Mouse (Mus musculus) lung, embryonic 14.5 days (tissue): ENCODE data around the gene Casz1. TPM values are rescaled to one million over a fixed set of nuclear protein-coding genes. Genes with fewer than 3 reads are reported as not detected.

Source experiments
- ATAC-seq: fragments of 200-750 bp; cut with Nextera tagmentation; 2 replicates; pipeline ENCODE4 v1.8.0; 2017; ENCODE audit warnings: mild to moderate bottlenecking, moderate TSS enrichment, moderate library complexity; ENCODE audit not compliant: insufficient read depth
- DNase-seq: peaks from one replicate; pipeline ENCODE4 v3.0.0-alpha.2; 2015
- H3K27ac ChIP-seq: fragments of 300-500 bp; sonication (generic); 2 replicates; pipeline ENCODE4 v1.5.1; 2014; ENCODE audit warnings: low read depth, mild to moderate bottlenecking, moderate library complexity
- H3K27me3 ChIP-seq: fragments of 300-500 bp; sonication (generic); 2 replicates; pipeline ENCODE4 v1.6.1; 2014; ENCODE audit warnings: low read length, control low read depth; ENCODE audit not compliant: insufficient read depth
- H3K36me3 ChIP-seq: fragments of 300-500 bp; sonication (generic); 2 replicates; pipeline ENCODE4 v1.6.1; 2014; ENCODE audit warnings: control low read depth; ENCODE audit not compliant: insufficient read depth
- H3K4me1 ChIP-seq: fragments of 300-500 bp; sonication (generic); 2 replicates; pipeline ENCODE4 v1.6.1; 2014; ENCODE audit warnings: antibody characterized with exemption, control low read depth; ENCODE audit not compliant: insufficient read depth
- H3K4me2 ChIP-seq: fragments of 300-500 bp; sonication (generic); 2 replicates; pipeline ENCODE4 v1.6.1; 2014; ENCODE audit warnings: mild to moderate bottlenecking
- H3K4me3 ChIP-seq: fragments of 300-500 bp; sonication (generic); 2 replicates; pipeline ENCODE4 v1.5.1; 2014; ENCODE audit warnings: low read depth, low read length
- H3K9ac ChIP-seq: fragments of 300-500 bp; sonication (generic); 2 replicates; pipeline ENCODE4 v1.6.1; 2014
- H3K9me3 ChIP-seq: fragments of 300-500 bp; sonication (generic); 2 replicates; pipeline ENCODE4 v1.6.1; 2016; ENCODE audit warnings: low read depth, low read length, control low read depth
- CTCF ChIP-seq: IDR thresholded peaks from 2 replicates; pipeline ENCODE4 v1.5.1; 2016; ENCODE audit warnings: antibody characterized with exemption, low read depth
- WGBS: fragments of 180-500 bp; shearing (Covaris S2); extraction: QIAGEN DNeasy Blood & Tissue Kit; methylation state at CpG from one replicate; pipeline ENCODE4 v1.1.7; 2014; 5-methylcytosine and 5-hydroxymethylcytosine counted together
- polyA plus RNA-seq: library from polyadenylated mRNA; unstranded; fragments of >200 nt; fragmentation: Nextera tagmentation; extraction: Ambion mirVana; gene quantifications from 2 replicates; pipeline ENCODE4 v1.2.1, GENCODE M21; 2014

Casz1 gene
- polyA plus RNA-seq, 1 experiment from 2014 or later: 8.3 TPM

GRCm38 (mm10) chr4:148781516-148781915 is 22.7 kb upstream of the Casz1 start:
- Histone ChIP-seq H3K36me3 (no peaks in the 10 kb centered on the region), H3K4me2 (no peak overlapping the region), H3K4me1 (no peaks in the 10 kb centered on the region), H3K27me3 (no peaks in the 10 kb centered on the region), H3K9me3 (no peaks in the 10 kb centered on the region), H3K4me3 (no peak overlapping the region), H3K27ac (no peak overlapping the region), H3K9ac (no peak overlapping the region)
- WGBS: 67% methylated on average over 7 of the region's 7 CpGs
- ATAC-seq: no peak
- DNase-seq: peak; percentile 48
- no peak for TF ChIP-seq CTCF

DNA sequence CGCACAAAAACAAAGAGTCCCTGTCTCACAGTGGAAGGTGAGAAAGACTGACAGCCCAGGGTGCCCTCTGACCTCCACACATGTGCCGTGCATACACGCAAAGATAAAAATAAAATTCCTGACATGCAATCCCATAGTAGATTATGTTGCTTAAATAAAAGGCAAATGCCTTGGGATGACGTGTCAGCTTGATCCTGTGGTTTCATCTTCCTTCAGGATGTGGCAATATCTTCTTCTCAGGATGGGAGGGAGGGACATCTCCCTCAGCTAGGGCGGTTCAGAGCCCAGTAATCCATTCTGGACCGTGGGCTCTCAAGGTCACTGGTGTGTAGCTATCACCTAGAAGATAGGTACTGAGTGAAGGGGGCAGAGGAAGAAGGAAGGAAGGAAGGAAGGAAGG is 21.3 kb upstream of the Casz1 start:
- Histone ChIP-seq H3K4me2 (no peak overlapping the region), H3K4me1 (no peaks in the 10 kb centered on the region), H3K9me3 (no peaks in the 10 kb centered on the region), H3K36me3 (no peaks in the 10 kb centered on the region), H3K4me3 (no peak overlapping the region), H3K27ac (no peak overlapping the region), H3K27me3 (no peaks in the 10 kb centered on the region), H3K9ac (no peak overlapping the region)
- no peak for ATAC-seq
- WGBS: 70% methylated on average over 6 of the region's 6 CpGs
- DNase-seq: no peak
- no peak for TF ChIP-seq CTCF

- TF ChIP-seq CTCF: no peak
- H3K4me2 ChIP-seq: no peak overlapping the region
- H3K36me3 ChIP-seq: no peaks in the 10 kb centered on the region
- WGBS: 54% methylated on average over 6 of the region's 6 CpGs
- H3K9me3 ChIP-seq: no peaks in the 10 kb centered on the region
- H3K27ac ChIP-seq: no peak overlapping the region
- DNase-seq (no peak), ATAC-seq (no peak)
- no peaks in the 10 kb centered on the region for H3K27me3 ChIP-seq
- no peaks in the 10 kb centered on the region for H3K4me1 ChIP-seq
- no peak overlapping the region for H3K9ac ChIP-seq
- H3K4me3 ChIP-seq: no peak overlapping the region
Observed at GRCm38 (mm10) chr4:148783760-148784159, 20.5 kb upstream of the Casz1 start.

DNA sequence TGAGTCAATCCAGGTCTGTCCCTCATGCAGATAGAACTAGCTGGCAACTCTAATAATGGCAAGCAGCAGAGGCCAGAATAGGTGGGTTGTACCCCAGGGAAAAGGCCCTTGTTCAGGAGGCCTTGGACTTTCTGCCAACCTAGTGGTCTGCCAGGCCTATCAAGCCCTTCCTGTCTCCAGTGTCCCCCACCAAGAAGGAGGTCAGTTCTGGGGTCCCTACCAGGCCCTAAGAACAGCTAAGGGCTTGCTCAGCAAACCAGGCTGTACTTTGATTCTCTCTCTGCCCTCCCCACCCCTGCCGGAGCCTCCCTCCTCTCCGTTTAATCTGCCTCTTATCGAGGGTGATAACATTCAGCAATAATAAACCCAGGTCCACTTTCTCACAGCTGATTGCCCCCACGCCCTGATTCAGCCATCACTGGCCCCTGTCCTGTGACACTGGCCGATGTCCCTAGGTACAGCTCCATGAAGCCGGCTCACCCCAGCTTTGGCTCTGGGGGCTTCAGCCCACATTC is 19.1 kb upstream of the Casz1 start:
- Histone ChIP-seq H3K9ac (no peak overlapping the region), H3K9me3 (no peaks in the 10 kb centered on the region), H3K36me3 (no peaks in the 10 kb centered on the region), H3K4me3 (no peak overlapping the region), H3K27me3 (no peaks in the 10 kb centered on the region), H3K27ac (no peak overlapping the region), H3K4me1 (no peaks in the 10 kb centered on the region), H3K4me2 (no peak overlapping the region)
- DNase-seq: no peak
- WGBS: 62% methylated on average over 6 of the region's 6 CpGs
- ATAC-seq: no peak
- no peak for TF ChIP-seq CTCF

DNA sequence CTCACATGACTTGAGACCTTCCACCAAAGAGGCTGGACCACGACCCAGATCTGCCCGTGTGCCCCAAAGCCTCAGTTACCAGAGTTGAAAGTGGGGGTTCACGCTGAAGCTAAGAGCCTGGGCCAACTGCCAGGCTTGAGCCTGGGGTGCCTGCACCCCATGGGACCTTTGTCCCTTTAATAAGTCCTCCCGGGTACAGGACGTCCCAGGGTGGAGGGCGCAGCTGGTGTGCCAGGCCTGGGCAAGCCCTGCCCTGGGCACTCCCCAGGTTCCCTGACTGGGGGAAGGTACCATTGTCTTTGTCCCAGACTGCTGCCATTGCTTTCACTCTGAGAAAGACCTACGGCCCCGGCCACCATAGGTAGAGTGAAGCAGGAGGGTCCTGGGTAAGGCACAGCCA is 18.2 kb upstream of the Casz1 start:
- no peak overlapping the region for H3K4me2 ChIP-seq
- no peaks in the 10 kb centered on the region for H3K27me3 ChIP-seq
- no peak for TF ChIP-seq CTCF
- no peak overlapping the region for H3K9ac ChIP-seq
- H3K27ac ChIP-seq: no peak overlapping the region
- ATAC-seq: no peak
- H3K36me3 ChIP-seq: no peaks in the 10 kb centered on the region
- DNase-seq: no peak
- 73% methylated on average over 8 of the region's 8 CpGs for WGBS
- H3K4me3 ChIP-seq: no peak overlapping the region
- no peaks in the 10 kb centered on the region for H3K9me3 ChIP-seq
- H3K4me1 ChIP-seq: no peaks in the 10 kb centered on the region

GRCm38 (mm10) chr4:148790940-148791339 is 13.3 kb upstream of the Casz1 start:
- H3K27me3 ChIP-seq: no peaks in the 10 kb centered on the region; the same call in 1 of the 2 replicates
- no peaks in the 10 kb centered on the region for H3K4me1 ChIP-seq
- no peak for TF ChIP-seq CTCF
- no peaks in the 10 kb centered on the region for H3K9me3 ChIP-seq
- no peak for ATAC-seq
- no peak overlapping the region for H3K4me3 ChIP-seq
- 72% methylated on average over 8 of the region's 8 CpGs for WGBS
- H3K4me2 ChIP-seq: no peak overlapping the region
- no peak overlapping the region for H3K27ac ChIP-seq
- no peaks in the 10 kb centered on the region for H3K36me3 ChIP-seq
- peak; percentile 10 for DNase-seq
- H3K9ac ChIP-seq: no peak overlapping the region

DNA sequence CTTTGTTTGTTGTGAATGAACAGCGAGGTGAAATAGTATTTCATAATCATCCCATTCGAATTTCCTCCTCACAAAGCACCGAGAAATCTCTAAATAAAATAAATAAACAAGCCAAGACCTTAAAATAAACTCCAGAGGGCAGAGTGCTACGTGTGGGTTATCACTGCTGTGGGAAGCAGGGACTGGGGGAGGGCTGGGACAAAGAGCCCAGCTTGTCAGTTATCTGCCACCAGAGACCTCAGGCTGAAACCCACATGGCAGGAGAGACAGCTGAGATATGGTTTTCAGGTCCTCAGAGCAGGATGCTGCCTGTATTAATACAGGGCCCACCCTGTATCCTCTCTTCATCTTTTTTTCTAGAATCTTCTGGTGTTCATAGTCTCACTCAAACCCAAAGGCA is 9.2 kb upstream of the Casz1 start:
- H3K27me3 ChIP-seq: no peaks in the 10 kb centered on the region; the same call in 1 of the 2 replicates

More for the DNA sequence above, 9.2 kb upstream of the Casz1 start:
- DNase-seq (no peak), ATAC-seq (no peak)
- no peaks in the 10 kb centered on the region for H3K9me3 ChIP-seq
- H3K4me1 ChIP-seq: no peaks in the 10 kb centered on the region
- WGBS: 20% methylated on average over 4 of the region's 4 CpGs
- H3K4me3 ChIP-seq: no peak overlapping the region
- H3K36me3 ChIP-seq: no peaks in the 10 kb centered on the region
- no peak overlapping the region for H3K4me2 ChIP-seq
- H3K9ac ChIP-seq: no peak overlapping the region
- TF ChIP-seq CTCF: no peak
- no peak overlapping the region for H3K27ac ChIP-seq
